Comparison of ENCODE assay signal across 8 mouse cellular contexts in genomic region chr15:4375423-4376220, GRCm38 (mm10). TPM values are rescaled to one million over a fixed set of nuclear protein-coding genes. Genes with fewer than 3 reads are reported as not detected.
DNase-seq lines count a peak whose midpoint lies in the region; ATAC-seq lines count a peak whose summit lies in the region.

Gene Plcxd3 (plus strand): TSS chr15:4375491.

- under 1% methylated on average over 33 of the region's 33 CpGs for WGBS in forebrain, embryonic 15.5 days
- 2% methylated on average over 33 of the region's 33 CpGs for WGBS in kidney, embryonic 14.5 days
- under 1% methylated on average over 33 of the region's 33 CpGs for WGBS in limb, embryonic 13.5 days

- H3K27me3 ChIP-seq in forebrain, embryonic 15.5 days, result 0 out of 2 replicates have a peak, but pooled peaks cover 3% of the 10 kb centered on the region
- H3K27me3 ChIP-seq in kidney, embryonic 14.5 days (ENCODE audit: control insufficient read depth, insufficient read depth, low read length), result peaks cover 9% of the 10 kb centered on the region; the same call in 1 of the 2 replicates
- peaks cover 18% of the 10 kb centered on the region for H3K27me3 ChIP-seq in limb, embryonic 13.5 days

- DNase-seq in gastrocnemius, adult 18-20 months (ENCODE audit: low spot score), result peak; percentile 2
- DNase-seq in gastrocnemius, adult 8-10 months (ENCODE audit: low spot score in 2 of 2), result no peak
- peak; percentile 88 for DNase-seq in cerebellum, adult 11-12 months
- DNase-seq in retina, embryonic 14.5 days (ENCODE audit: low spot score), result peak; percentile 78
- no peak for DNase-seq in natural killer cell, adult 2 months (ENCODE audit: low spot score in 2 of 2)

- peak within 1 kb of the TSS; percentile 92 for H3K4me2 ChIP-seq in forebrain, embryonic 15.5 days (replicated peaks)
- peak within 1 kb of the TSS; percentile 76 for H3K4me2 ChIP-seq in kidney, embryonic 14.5 days (replicated peaks; ENCODE audit: low read depth, low read length)
- peak within 1 kb of the TSS; percentile 90 for H3K4me2 ChIP-seq in limb, embryonic 13.5 days (replicated peaks)

- no peaks in the 10 kb centered on the region for H3K36me3 ChIP-seq in forebrain, embryonic 15.5 days
- H3K36me3 ChIP-seq in kidney, embryonic 14.5 days (ENCODE audit: control insufficient read depth, insufficient read depth, low read length), result no peaks in the 10 kb centered on the region
- no peaks in the 10 kb centered on the region for H3K36me3 ChIP-seq in limb, embryonic 13.5 days

- peak within 1 kb of the TSS; percentile 68 for H3K9ac ChIP-seq in forebrain, embryonic 15.5 days (replicated peaks)
- H3K9ac ChIP-seq in kidney, embryonic 14.5 days (ENCODE audit: low read depth, low read length), result peak within 1 kb of the TSS; percentile 40; the same call in 1 of the 2 replicates
- peak within 1 kb of the TSS; percentile 61 for H3K9ac ChIP-seq in limb, embryonic 13.5 days

- H3K4me1 ChIP-seq in forebrain, embryonic 15.5 days, result peaks cover 36% of the 10 kb centered on the region
- H3K4me1 ChIP-seq in kidney, embryonic 14.5 days (ENCODE audit: control insufficient read depth, insufficient read depth, low read length), result no peaks in the 10 kb centered on the region
- H3K4me1 ChIP-seq in limb, embryonic 13.5 days, result peaks cover 18% of the 10 kb centered on the region

- H3K27ac ChIP-seq in forebrain, embryonic 15.5 days (replicated peaks), result peak within 1 kb of the TSS; percentile 51
- no peak within 1 kb of the TSS for H3K27ac ChIP-seq in kidney, embryonic 14.5 days (ENCODE audit: low read depth, low read length)
- no peak within 1 kb of the TSS for H3K27ac ChIP-seq in limb, embryonic 13.5 days

- H3K4me3 ChIP-seq in forebrain, embryonic 15.5 days, result peak within 1 kb of the TSS; percentile 59
- H3K4me3 ChIP-seq in kidney, embryonic 14.5 days (ENCODE audit: low read length), result peak within 1 kb of the TSS; percentile 43
- H3K4me3 ChIP-seq in limb, embryonic 13.5 days, result peak within 1 kb of the TSS; percentile 50

- H3K9me3 ChIP-seq in forebrain, embryonic 15.5 days, result no peaks in the 10 kb centered on the region
- no peaks in the 10 kb centered on the region for H3K9me3 ChIP-seq in kidney, embryonic 14.5 days (ENCODE audit: control insufficient read depth, low read length)
- no peaks in the 10 kb centered on the region for H3K9me3 ChIP-seq in limb, embryonic 13.5 days

- ATAC-seq in forebrain, embryonic 15.5 days (replicated peaks), result peak; percentile 96
- peak; percentile 83 for ATAC-seq in kidney, embryonic 14.5 days (ENCODE audit: low FRiP score, low TSS enrichment)
- peak; percentile 69 for ATAC-seq in limb, embryonic 13.5 days (ENCODE audit: low FRiP score, low read depth)

RNA-seq across cellular contexts. Expression of gene Plcxd3, which starts in this region (rescaled TPM):
- total RNA-seq in gastrocnemius, adult 18-20 months (2021), result under 1 TPM; 0.27 to 0.33 TPM
- under 1 TPM in 3 of 4 experiments, not detected in 1; 0.12 to 0.40 (median 0.21) TPM for total RNA-seq in gastrocnemius, adult 8-10 months (2022)
- polyA plus RNA-seq in forebrain, embryonic 15.5 days (2015; fragmentation: Nextera tagmentation; extraction: Ambion mirVana), result 37.8 and 38.8 TPM in 2 replicates
- polyA plus RNA-seq in kidney, embryonic 14.5 days (2014; fragmentation: Nextera tagmentation; extraction: Ambion mirVana), result 2.3 and 2.7 TPM in 2 replicates
- 2.8 and 3.3 TPM in 2 replicates for polyA plus RNA-seq in limb, embryonic 13.5 days (2015; fragmentation: Nextera tagmentation; extraction: Ambion mirVana)

Comparison
In these comparisons a context has a peak if more than half of its experiments do, and no peak if none do; other contexts are left out.
1. Peak in DNase-seq in gastrocnemius, adult 18-20 months; RNA of the gene not detected or under 1 TPM.
2. DNase-seq: peak in cerebellum, adult 11-12 months (single experiment) and retina, embryonic 14.5 days (single experiment); none in gastrocnemius, adult 8-10 months (0 of 2) and natural killer cell, adult 2 months (0 of 2).
3. Peak in every context shown above with its lines, with median percentiles within 50 percentile points of each other: ATAC-seq, H3K4me2 ChIP-seq, H3K4me3 ChIP-seq and H3K9ac ChIP-seq.